Mouse (Mus musculus): ENCODE data around the gene Pck2. TPM values are rescaled to one million over a fixed set of nuclear protein-coding genes. Genes with fewer than 3 reads are reported as not detected.

Pck2 gene
- total and polyA plus RNA-seq, 3 experiments = 10.7 to 33.6 (median 23.9) TPM

- H3K9me3 ChIP-seq (replicated peaks) = no peaks in the 10 kb centered on the region
- TF ChIP-seq CTCF (IDR thresholded peaks at IDR 0.05; ENCODE audit: low read depth, low read length) = no peak
- TF ChIP-seq GATA2 (IDR thresholded peaks at IDR 0.05; ENCODE audit: borderline replicate concordance, low read depth, low read length) = no peak
- TF ChIP-seq TAL1 (conservative IDR thresholded peaks at IDR 0.05; ENCODE audit: low read depth, low read length) = no peak
- TF ChIP-seq POLR2AphosphoS5 (IDR thresholded peaks at IDR 0.05; ENCODE audit: insufficient replicate concordance, low read depth, low read length) = no peak
- TF ChIP-seq GATA1 (IDR thresholded peaks at IDR 0.05; ENCODE audit: borderline replicate concordance, low read length) = no peak
- DNase-seq (ENCODE audit: low spot score) (no peak), ATAC-seq (ENCODE audit: extremely low read depth, insufficient number of reproducible peaks, low FRiP score, poor library complexity, severe bottlenecking) (no peak)
- no peak overlapping the region for H3K4me3 ChIP-seq (ENCODE audit: low read depth, low read length)
- H3K4me1 ChIP-seq (ENCODE audit: insufficient read depth, low read depth, low read length) = peaks cover 35% of the 10 kb centered on the region
- peaks cover 6% of the 10 kb centered on the region for H3K27me3 ChIP-seq (ENCODE audit: insufficient read depth, low read length)
- H3K36me3 ChIP-seq (replicated peaks) = peaks cover 56% of the 10 kb centered on the region
Observed at GRCm38 (mm10) chr14:55542268-55542667, 2.2 kb downstream of the Pck2 start.

DNA sequence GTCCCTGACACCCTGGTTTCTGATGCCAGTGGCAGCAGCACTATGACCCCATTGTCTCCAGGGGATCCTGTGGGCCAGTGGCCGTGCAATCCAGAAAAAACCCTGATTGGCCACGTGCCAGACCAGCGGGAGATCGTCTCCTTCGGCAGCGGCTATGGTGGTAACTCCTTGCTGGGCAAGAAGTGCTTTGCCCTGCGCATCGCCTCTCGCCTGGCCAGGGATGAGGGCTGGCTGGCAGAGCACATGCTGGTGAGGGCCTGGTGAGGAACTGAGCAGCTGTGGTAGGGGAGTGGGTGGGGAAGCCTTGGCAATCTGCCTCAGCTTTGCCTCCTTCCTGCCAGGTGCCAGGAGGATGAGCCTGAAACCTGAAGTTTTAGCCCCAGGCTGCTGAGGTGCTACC, 4.3 kb downstream of the Pck2 start:
- no peak for DNase-seq (ENCODE audit: low spot score)

GRCm38 (mm10) chr14:55550191-55550590, 10.1 kb downstream of the Pck2 start:
- TF ChIP-seq POLR2AphosphoS5 (IDR thresholded peaks at IDR 0.05; ENCODE audit: insufficient replicate concordance, low read depth, low read length) = no peak
- TF ChIP-seq GATA1 (IDR thresholded peaks at IDR 0.05; ENCODE audit: borderline replicate concordance, low read length) = no peak
- TF ChIP-seq CTCF (IDR thresholded peaks at IDR 0.05; ENCODE audit: low read depth, low read length) = no peak
- TF ChIP-seq TAL1 (conservative IDR thresholded peaks at IDR 0.05; ENCODE audit: low read depth, low read length) = no peak
- TF ChIP-seq GATA2 (IDR thresholded peaks at IDR 0.05; ENCODE audit: borderline replicate concordance, low read depth, low read length) = no peak
- peaks cover 58% of the 10 kb centered on the region for H3K36me3 ChIP-seq (replicated peaks)
- H3K4me1 ChIP-seq (ENCODE audit: insufficient read depth, low read depth, low read length) = peaks cover 14% of the 10 kb centered on the region
- ATAC-seq (ENCODE audit: extremely low read depth, insufficient number of reproducible peaks, low FRiP score, poor library complexity, severe bottlenecking) (no peak), DNase-seq (ENCODE audit: low spot score) (no peak)
- H3K9me3 ChIP-seq (replicated peaks) = no peaks in the 10 kb centered on the region
- H3K27me3 ChIP-seq (ENCODE audit: insufficient read depth, low read length) = no peaks in the 10 kb centered on the region
- H3K4me3 ChIP-seq (ENCODE audit: low read depth, low read length) = no peak overlapping the region

More for the DNA sequence above, 4.3 kb downstream of the Pck2 start:
- H3K4me1 ChIP-seq (ENCODE audit: insufficient read depth, low read depth, low read length) = peaks cover 34% of the 10 kb centered on the region
- H3K9me3 ChIP-seq (replicated peaks) = no peaks in the 10 kb centered on the region
- no peak for ATAC-seq (ENCODE audit: extremely low read depth, insufficient number of reproducible peaks, low FRiP score, poor library complexity, severe bottlenecking)
- no peak for TF ChIP-seq GATA1 (IDR thresholded peaks at IDR 0.05; ENCODE audit: borderline replicate concordance, low read length)
- no peak for TF ChIP-seq CTCF (IDR thresholded peaks at IDR 0.05; ENCODE audit: low read depth, low read length)
- no peak for TF ChIP-seq TAL1 (conservative IDR thresholded peaks at IDR 0.05; ENCODE audit: low read depth, low read length)
- no peak for TF ChIP-seq GATA2 (IDR thresholded peaks at IDR 0.05; ENCODE audit: borderline replicate concordance, low read depth, low read length)
- peaks cover 77% of the 10 kb centered on the region for H3K36me3 ChIP-seq (replicated peaks)
- no peak overlapping the region for H3K4me3 ChIP-seq (ENCODE audit: low read depth, low read length)
- no peaks in the 10 kb centered on the region; the same call in 1 of the 2 replicates for H3K27me3 ChIP-seq (ENCODE audit: insufficient read depth, low read length)

GRCm38 (mm10) chr14:55551347-55551746, 11.3 kb downstream of the Pck2 start:
- peaks cover 21% of the 10 kb centered on the region for H3K4me1 ChIP-seq (ENCODE audit: insufficient read depth, low read depth, low read length)
- H3K4me3 ChIP-seq (ENCODE audit: low read depth, low read length) = no peak overlapping the region
- no peaks in the 10 kb centered on the region for H3K27me3 ChIP-seq (ENCODE audit: insufficient read depth, low read length)
- H3K9me3 ChIP-seq (replicated peaks) = no peaks in the 10 kb centered on the region
- H3K36me3 ChIP-seq (replicated peaks) = peaks cover 46% of the 10 kb centered on the region
- TF ChIP-seq TAL1 (conservative IDR thresholded peaks at IDR 0.05; ENCODE audit: low read depth, low read length) (no peak), GATA1 (IDR thresholded peaks at IDR 0.05; ENCODE audit: borderline replicate concordance, low read length) (no peak), POLR2AphosphoS5 (IDR thresholded peaks at IDR 0.05; ENCODE audit: insufficient replicate concordance, low read depth, low read length) (no peak), GATA2 (IDR thresholded peaks at IDR 0.05; ENCODE audit: borderline replicate concordance, low read depth, low read length) (no peak)
- DNase-seq (ENCODE audit: low spot score) = no peak
- ATAC-seq (ENCODE audit: extremely low read depth, insufficient number of reproducible peaks, low FRiP score, poor library complexity, severe bottlenecking) = no peak

DNA sequence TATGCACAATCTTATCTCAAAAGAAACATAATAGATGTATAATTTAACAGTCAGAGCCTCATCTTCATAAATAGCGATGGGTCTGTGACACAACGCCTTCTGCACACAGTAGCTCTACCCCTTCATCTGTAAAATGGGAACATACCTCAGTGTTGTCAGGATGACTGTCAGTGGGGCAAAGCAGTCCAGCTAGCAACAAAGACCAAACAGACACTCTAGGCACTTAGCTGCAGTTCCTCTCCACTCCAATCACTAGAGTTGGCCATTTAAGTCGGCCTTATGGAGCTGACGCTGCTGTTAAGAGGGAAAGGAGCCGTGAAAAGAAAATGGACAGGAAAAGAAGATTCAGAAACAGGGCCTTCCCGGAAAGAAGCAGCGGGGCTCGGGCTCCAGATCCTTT, 11.7 kb downstream of the Pck2 start:
- no peak for ATAC-seq (ENCODE audit: extremely low read depth, insufficient number of reproducible peaks, low FRiP score, poor library complexity, severe bottlenecking)
- no peak for DNase-seq (ENCODE audit: low spot score)

DNA sequence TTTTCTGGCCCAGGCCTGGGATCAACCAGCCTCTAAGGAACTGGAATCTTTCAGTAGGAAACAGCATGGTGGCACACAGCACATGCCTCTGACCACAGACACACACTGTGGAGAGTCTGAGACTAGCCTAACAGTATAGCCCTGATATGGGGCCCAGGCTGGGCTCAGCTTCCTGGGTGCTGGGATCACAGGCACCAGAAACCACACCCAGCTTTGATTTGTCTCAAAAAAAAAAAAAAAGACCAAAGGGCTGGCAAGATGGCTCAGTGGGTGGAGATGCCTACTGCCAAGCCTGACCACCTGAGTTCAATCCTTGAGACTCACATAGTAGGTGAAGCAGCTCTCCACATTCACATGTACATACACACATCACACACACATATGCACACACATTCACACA, 14.6 kb downstream of the Pck2 start:
- Histone ChIP-seq H3K36me3 (replicated peaks) (peaks cover 15% of the 10 kb centered on the region), H3K4me3 (ENCODE audit: low read depth, low read length) (no peak overlapping the region), H3K4me1 (ENCODE audit: insufficient read depth, low read depth, low read length) (peaks cover 45% of the 10 kb centered on the region), H3K9me3 (replicated peaks) (no peaks in the 10 kb centered on the region), H3K27me3 (ENCODE audit: insufficient read depth, low read length) (no peaks in the 10 kb centered on the region)
- DNase-seq (ENCODE audit: low spot score) (no peak), ATAC-seq (ENCODE audit: extremely low read depth, insufficient number of reproducible peaks, low FRiP score, poor library complexity, severe bottlenecking) (no peak)
- no peak for TF ChIP-seq POLR2AphosphoS5 (IDR thresholded peaks at IDR 0.05; ENCODE audit: insufficient replicate concordance, low read depth, low read length)
- no peak for TF ChIP-seq GATA2 (IDR thresholded peaks at IDR 0.05; ENCODE audit: borderline replicate concordance, low read depth, low read length)
- no peak for TF ChIP-seq GATA1 (IDR thresholded peaks at IDR 0.05; ENCODE audit: borderline replicate concordance, low read length)
- no peak for TF ChIP-seq TAL1 (conservative IDR thresholded peaks at IDR 0.05; ENCODE audit: low read depth, low read length)
- no peak for TF ChIP-seq CTCF (IDR thresholded peaks at IDR 0.05; ENCODE audit: low read depth, low read length)

More for the DNA sequence above, 11.7 kb downstream of the Pck2 start:
- Histone ChIP-seq H3K9me3 (replicated peaks) (no peaks in the 10 kb centered on the region), H3K27me3 (ENCODE audit: insufficient read depth, low read length) (no peaks in the 10 kb centered on the region), H3K4me1 (ENCODE audit: insufficient read depth, low read depth, low read length) (peaks cover 26% of the 10 kb centered on the region), H3K4me3 (ENCODE audit: low read depth, low read length) (no peak overlapping the region), H3K36me3 (replicated peaks) (peaks cover 42% of the 10 kb centered on the region)
- TF ChIP-seq POLR2AphosphoS5 (IDR thresholded peaks at IDR 0.05; ENCODE audit: insufficient replicate concordance, low read depth, low read length) = no peak
- no peak for TF ChIP-seq CTCF (IDR thresholded peaks at IDR 0.05; ENCODE audit: low read depth, low read length)
- no peak for TF ChIP-seq TAL1 (conservative IDR thresholded peaks at IDR 0.05; ENCODE audit: low read depth, low read length)
- TF ChIP-seq GATA1 (IDR thresholded peaks at IDR 0.05; ENCODE audit: borderline replicate concordance, low read length) = no peak
- no peak for TF ChIP-seq GATA2 (IDR thresholded peaks at IDR 0.05; ENCODE audit: borderline replicate concordance, low read depth, low read length)

All from G1E (cell line).